Mouse (Mus musculus) heart, embryonic 13.5 days (tissue): Measurements from ENCODE around the gene Dlgap1. TPM values are rescaled to one million over a fixed set of nuclear protein-coding genes. Genes with fewer than 3 reads are reported as not detected.
A peak's percentile ranks its signal among the peaks of the same experiment; 100 is the strongest.

ENCODE experiments used
- ATAC-seq: fragments of 200-750 bp; cut with Nextera tagmentation; 2 replicates; pipeline ENCODE4 v1.8.0; 2017; ENCODE audit warnings: moderate TSS enrichment; ENCODE audit not compliant: insufficient number of reproducible peaks, low FRiP score, low TSS enrichment; ENCODE audit errors: extremely low read depth
- H3K27ac ChIP-seq: fragments of 300-500 bp; sonication (generic); replicated peaks from 2 replicates; pipeline ENCODE4 v1.5.1; 2015; ENCODE audit warnings: moderate library complexity, mild to moderate bottlenecking, inconsistent platforms
- H3K27me3 ChIP-seq: fragments of 300-500 bp; sonication (generic); replicated peaks from 2 replicates; pipeline ENCODE4 v1.6.1; 2015; ENCODE audit warnings: mild to moderate bottlenecking, inconsistent platforms
- H3K36me3 ChIP-seq: fragments of 300-500 bp; sonication (generic); 2 replicates; pipeline ENCODE4 v1.6.1; 2015; ENCODE audit warnings: mild to moderate bottlenecking, inconsistent platforms
- H3K4me1 ChIP-seq: fragments of 300-500 bp; sonication (generic); 2 replicates; pipeline ENCODE4 v1.6.1; 2015; ENCODE audit warnings: inconsistent platforms
- H3K4me2 ChIP-seq: fragments of 300-500 bp; sonication (generic); 2 replicates; pipeline ENCODE4 v1.6.1; 2015; ENCODE audit warnings: inconsistent platforms, mild to moderate bottlenecking, moderate library complexity
- H3K4me3 ChIP-seq: fragments of 300-500 bp; sonication (generic); 2 replicates; pipeline ENCODE4 v1.5.1; 2015; ENCODE audit warnings: moderate library complexity, mild to moderate bottlenecking, inconsistent platforms
- H3K9ac ChIP-seq: fragments of 300-500 bp; sonication (generic); 2 replicates; pipeline ENCODE4 v1.6.1; 2015; ENCODE audit warnings: inconsistent platforms, mild to moderate bottlenecking, moderate library complexity
- H3K9me3 ChIP-seq: fragments of 300-500 bp; sonication (generic); 2 replicates; pipeline ENCODE4 v1.6.1; 2016; ENCODE audit warnings: inconsistent platforms
- WGBS: fragments of 180-500 bp; shearing (Covaris S2); methylation state at CpG from one replicate; pipeline ENCODE4 v1.1.7; 2015; ENCODE audit warnings: mixed read lengths; 5-methylcytosine and 5-hydroxymethylcytosine counted together
- polyA plus RNA-seq: library from polyadenylated mRNA; unstranded; fragments of >200 nt; fragmentation: Nextera tagmentation; extraction: Ambion mirVana; gene quantifications from 2 replicates; pipeline ENCODE4 v1.2.1, GENCODE M21; 2015

Gene Dlgap1
- polyA plus RNA-seq, 1 experiment from 2014 or later: 0.40 TPM

DNA sequence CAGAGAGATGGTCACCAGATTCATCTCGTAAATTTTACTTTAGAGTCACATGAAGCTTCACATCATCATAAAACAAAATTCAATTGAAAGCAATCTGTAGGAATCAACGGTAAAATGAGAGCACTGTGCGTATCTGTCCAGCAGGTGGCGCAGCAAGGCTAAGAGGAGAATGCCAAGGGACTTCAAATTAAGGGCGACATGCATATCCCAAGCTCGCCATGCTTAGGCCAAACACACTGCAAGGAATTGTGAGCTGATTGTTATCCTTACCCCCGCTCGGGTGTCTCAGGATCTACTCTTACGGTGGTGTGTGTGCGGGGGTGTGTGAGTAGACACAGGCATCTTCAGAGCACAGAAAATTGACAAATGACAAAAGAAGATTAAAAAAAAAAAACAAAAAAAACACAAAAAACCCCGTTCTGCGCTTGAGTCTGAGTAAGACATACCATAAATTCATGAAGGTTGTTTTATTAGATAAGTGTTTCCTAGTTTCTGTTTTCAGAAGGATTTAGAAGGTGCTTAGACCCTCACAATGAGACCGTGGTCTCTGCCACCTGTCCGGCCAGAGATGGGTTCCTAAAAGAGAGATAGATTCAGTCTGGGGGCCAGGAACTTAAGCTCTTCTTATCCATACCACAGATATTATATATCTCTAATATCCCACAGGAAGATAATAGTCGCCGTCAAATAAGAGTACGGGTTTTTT is 461.0 kb downstream of the Dlgap1 start:
- Histone ChIP-seq H3K36me3 (no peaks in the 10 kb centered on the region), H3K27ac (no peak overlapping the region), H3K4me3 (peak overlapping the region; percentile 29), H3K4me1 (peaks cover 4% of the 10 kb centered on the region; the same call in 1 of the 2 replicates), H3K27me3 (no peaks in the 10 kb centered on the region), H3K4me2 (peak overlapping the region; percentile 60), H3K9ac (no peak overlapping the region), H3K9me3 (no peaks in the 10 kb centered on the region)
- no peak for ATAC-seq
- WGBS: 11% methylated on average over 17 of the region's 17 CpGs

DNA sequence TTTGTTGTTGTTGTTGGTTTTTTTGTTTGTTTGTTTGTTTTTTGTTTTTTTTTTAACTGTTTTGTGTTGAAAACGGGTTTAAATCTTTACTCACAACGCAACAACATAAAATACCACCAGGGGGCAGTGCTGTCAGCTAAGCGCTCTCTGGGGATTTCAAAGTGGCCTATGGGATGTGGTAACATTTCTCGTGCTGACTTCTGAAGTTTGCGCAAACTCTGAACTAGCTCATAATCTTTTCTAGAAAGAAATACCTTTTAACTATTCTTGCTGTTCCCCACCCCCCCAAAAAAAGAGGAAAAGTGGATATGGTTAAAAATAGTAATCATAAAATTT is 461.5 kb downstream of the Dlgap1 start:
- WGBS: 18% methylated on average over 5 of the region's 5 CpGs
- Histone ChIP-seq H3K9ac (no peak overlapping the region), H3K4me1 (peaks cover 4% of the 10 kb centered on the region; the same call in 1 of the 2 replicates), H3K27me3 (no peaks in the 10 kb centered on the region), H3K27ac (no peak overlapping the region), H3K4me2 (peak overlapping the region; percentile 60), H3K9me3 (no peaks in the 10 kb centered on the region), H3K4me3 (no peak overlapping the region), H3K36me3 (no peaks in the 10 kb centered on the region)
- ATAC-seq: no peak

DNA sequence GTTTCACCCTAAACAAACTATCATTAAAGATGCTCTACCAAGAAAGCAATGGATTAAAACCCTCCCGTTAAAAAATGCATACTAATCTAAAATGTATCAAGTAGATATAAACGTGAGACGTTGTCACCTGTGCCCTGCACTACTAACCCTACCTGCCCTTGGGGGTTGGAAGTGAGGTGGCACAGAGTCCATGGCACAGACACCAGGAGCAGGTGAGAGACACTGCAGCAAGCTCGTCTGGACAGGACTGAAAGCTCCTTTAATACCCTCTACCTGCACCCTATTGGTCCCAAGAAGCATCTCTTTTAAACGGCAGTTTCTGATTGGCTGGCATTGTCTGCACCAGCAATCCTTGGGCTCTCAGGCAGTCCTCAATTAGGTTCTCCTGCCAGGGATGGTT is 464.0 kb downstream of the Dlgap1 start:
- Histone ChIP-seq H3K9me3 (no peaks in the 10 kb centered on the region), H3K36me3 (no peaks in the 10 kb centered on the region), H3K4me3 (no peak overlapping the region), H3K4me1 (peaks cover 4% of the 10 kb centered on the region; the same call in 1 of the 2 replicates), H3K4me2 (no peak overlapping the region), H3K27ac (no peak overlapping the region), H3K9ac (no peak overlapping the region), H3K27me3 (no peaks in the 10 kb centered on the region)
- WGBS: 67% methylated on average over 5 of the region's 5 CpGs
- ATAC-seq: no peak

DNA sequence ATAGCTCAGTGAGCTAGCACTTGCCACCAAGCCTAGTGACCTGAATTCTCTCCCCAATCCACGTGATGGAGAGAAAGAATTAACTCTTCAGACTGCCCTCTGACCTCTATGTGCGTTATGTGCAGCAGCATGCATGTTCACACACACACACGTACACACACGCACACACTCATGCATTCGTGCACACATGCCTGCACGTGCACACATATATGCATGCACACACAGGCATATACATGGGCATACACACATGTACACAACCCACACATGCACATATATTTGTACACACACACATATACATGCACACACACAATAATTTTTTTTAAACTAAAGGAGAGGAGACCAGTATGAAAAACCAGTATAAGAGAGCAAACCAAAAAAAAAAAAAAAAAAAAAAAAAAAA is 465.7 kb downstream of the Dlgap1 start:
- WGBS: 82% methylated on average over 6 of the region's 6 CpGs

DNA sequence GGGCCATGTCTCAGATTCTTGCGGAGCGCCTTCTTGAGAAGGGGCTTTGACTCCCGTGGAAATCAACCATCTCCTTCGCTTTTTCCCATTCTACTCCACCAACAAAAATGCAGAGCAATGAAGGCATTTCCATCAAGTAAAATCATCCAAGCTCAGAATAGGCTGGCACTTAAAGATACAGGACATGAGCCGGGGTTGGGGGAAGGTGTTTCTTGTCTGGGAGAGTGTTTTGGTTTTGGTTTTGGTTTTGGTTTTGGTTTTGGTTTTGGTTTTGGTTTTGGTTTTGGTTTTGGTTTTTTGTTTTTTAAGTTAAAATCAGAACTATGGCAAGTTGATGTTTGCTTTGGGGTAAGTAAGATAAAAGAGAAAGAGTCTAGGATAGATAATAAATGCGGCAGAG is 466.7 kb downstream of the Dlgap1 start:
- Histone ChIP-seq H3K36me3 (no peaks in the 10 kb centered on the region), H3K27ac (no peak overlapping the region), H3K4me1 (no peaks in the 10 kb centered on the region), H3K27me3 (no peaks in the 10 kb centered on the region), H3K9ac (no peak overlapping the region), H3K4me2 (no peak overlapping the region), H3K9me3 (no peaks in the 10 kb centered on the region), H3K4me3 (no peak overlapping the region)
- 72% methylated on average over 6 of the region's 6 CpGs for WGBS
- ATAC-seq: no peak

More for the DNA sequence above, 465.7 kb downstream of the Dlgap1 start:
- Histone ChIP-seq H3K9me3 (no peaks in the 10 kb centered on the region), H3K9ac (no peak overlapping the region), H3K27me3 (no peaks in the 10 kb centered on the region), H3K36me3 (no peaks in the 10 kb centered on the region), H3K4me3 (no peak overlapping the region), H3K4me2 (no peak overlapping the region), H3K4me1 (peaks cover 4% of the 10 kb centered on the region; the same call in 1 of the 2 replicates), H3K27ac (no peak overlapping the region)
- no peak for ATAC-seq

DNA sequence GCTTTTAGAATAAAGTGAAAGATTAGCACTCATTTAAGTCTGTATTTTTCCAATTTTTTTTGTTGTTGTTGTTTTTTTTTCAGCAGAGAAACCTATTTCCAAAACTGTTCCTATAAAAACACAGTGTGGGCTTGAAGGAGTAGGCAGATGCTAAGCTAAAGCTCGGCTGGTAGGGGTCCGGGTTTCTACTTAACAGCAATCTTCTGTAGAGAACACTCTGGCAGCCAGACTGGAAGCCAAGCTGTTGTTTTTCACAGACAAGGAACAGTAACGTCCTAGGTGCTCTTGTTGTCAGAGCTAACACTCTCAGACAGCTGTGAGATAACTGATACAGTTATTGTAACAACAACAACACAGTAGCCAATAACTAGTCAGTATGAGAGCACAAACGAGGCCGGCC is 468.4 kb downstream of the Dlgap1 start:
- no peak overlapping the region for H3K27ac ChIP-seq
- ATAC-seq: no peak
- no peaks in the 10 kb centered on the region for H3K9me3 ChIP-seq
- no peaks in the 10 kb centered on the region for H3K4me1 ChIP-seq
- no peak overlapping the region for H3K4me3 ChIP-seq
- H3K9ac ChIP-seq: no peak overlapping the region
- H3K36me3 ChIP-seq: no peaks in the 10 kb centered on the region
- H3K27me3 ChIP-seq: no peaks in the 10 kb centered on the region
- 63% methylated on average over 5 of the region's 5 CpGs for WGBS
- no peak overlapping the region for H3K4me2 ChIP-seq

DNA sequence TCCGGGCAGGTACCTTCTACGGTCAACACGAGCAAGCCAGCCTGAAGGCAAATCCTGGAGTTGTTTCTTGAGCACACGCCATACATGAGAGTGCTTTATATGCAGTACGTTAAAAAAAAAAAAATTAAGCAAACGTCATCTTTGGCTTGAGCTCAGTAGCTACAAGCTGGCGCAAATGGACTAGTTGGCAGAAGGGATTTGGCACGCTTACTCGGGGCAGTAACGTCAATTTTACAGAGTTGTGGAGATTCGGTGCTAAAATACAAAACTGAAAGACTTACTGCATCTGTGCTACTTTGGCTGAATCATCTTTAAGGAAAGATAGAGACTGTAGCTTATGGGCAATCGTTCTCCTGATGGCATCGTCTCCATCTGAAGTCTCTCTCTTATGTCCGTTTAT is 474.1 kb downstream of the Dlgap1 start:
- no peaks in the 10 kb centered on the region for H3K36me3 ChIP-seq
- ATAC-seq: no peak
- no peak overlapping the region for H3K27ac ChIP-seq
- H3K9ac ChIP-seq: no peak overlapping the region
- H3K4me3 ChIP-seq: no peak overlapping the region
- no peaks in the 10 kb centered on the region for H3K9me3 ChIP-seq
- no peaks in the 10 kb centered on the region for H3K4me1 ChIP-seq
- 86% methylated on average over 14 of the region's 14 CpGs for WGBS
- no peak overlapping the region for H3K4me2 ChIP-seq
- no peaks in the 10 kb centered on the region for H3K27me3 ChIP-seq

DNA sequence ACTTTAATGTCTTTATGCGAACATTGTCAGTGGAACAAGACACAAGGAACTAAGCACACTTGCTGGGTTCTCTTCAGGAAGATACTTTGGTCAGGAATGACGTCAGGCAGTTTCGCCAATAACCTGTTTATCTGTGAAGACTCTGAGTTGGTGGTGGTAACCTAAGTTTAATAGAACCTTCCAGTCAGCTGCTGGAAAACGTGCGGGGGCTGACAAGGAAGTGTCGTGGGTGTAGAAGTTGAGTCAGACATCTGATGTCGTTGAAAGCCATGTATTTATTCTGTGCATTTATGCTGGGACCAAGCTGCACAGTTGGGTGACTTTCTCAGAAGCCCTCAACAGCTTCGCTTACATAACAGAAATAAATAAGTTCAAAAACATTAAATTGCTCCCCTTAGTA is 477.6 kb downstream of the Dlgap1 start:
- Histone ChIP-seq H3K27me3 (no peaks in the 10 kb centered on the region), H3K36me3 (no peaks in the 10 kb centered on the region), H3K9ac (no peak overlapping the region), H3K4me1 (no peaks in the 10 kb centered on the region), H3K27ac (no peak overlapping the region), H3K4me3 (no peak overlapping the region), H3K9me3 (no peaks in the 10 kb centered on the region), H3K4me2 (no peak overlapping the region)
- ATAC-seq: no peak
- 69% methylated on average over 8 of the region's 8 CpGs for WGBS

DNA sequence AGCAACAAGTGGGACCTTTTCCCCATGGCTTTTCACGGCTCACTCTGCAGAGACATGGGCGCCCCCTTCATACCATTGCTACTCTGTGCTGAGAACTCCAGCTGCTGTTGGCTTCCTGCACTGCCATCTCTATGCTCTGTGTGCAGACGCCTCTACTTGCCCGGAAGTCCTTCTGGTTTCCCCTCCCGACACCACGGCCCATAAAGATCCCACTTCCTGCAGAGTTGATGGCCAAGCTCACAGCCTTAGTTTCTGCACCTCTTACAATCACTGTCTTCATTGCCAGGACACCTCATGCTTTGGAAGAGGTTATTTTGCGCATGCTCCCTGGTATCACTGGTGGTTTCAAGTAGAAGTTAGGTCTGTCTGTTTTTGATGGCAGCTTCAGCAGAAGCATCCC is 486.2 kb downstream of the Dlgap1 start:
- no peak for ATAC-seq
- 80% methylated on average over 7 of the region's 7 CpGs for WGBS
- no peak overlapping the region for H3K4me3 ChIP-seq
- no peaks in the 10 kb centered on the region for H3K27me3 ChIP-seq
- no peak overlapping the region for H3K9ac ChIP-seq
- no peaks in the 10 kb centered on the region for H3K4me1 ChIP-seq
- no peak overlapping the region for H3K27ac ChIP-seq
- H3K4me2 ChIP-seq: no peak overlapping the region
- no peaks in the 10 kb centered on the region for H3K9me3 ChIP-seq
- no peaks in the 10 kb centered on the region for H3K36me3 ChIP-seq

DNA sequence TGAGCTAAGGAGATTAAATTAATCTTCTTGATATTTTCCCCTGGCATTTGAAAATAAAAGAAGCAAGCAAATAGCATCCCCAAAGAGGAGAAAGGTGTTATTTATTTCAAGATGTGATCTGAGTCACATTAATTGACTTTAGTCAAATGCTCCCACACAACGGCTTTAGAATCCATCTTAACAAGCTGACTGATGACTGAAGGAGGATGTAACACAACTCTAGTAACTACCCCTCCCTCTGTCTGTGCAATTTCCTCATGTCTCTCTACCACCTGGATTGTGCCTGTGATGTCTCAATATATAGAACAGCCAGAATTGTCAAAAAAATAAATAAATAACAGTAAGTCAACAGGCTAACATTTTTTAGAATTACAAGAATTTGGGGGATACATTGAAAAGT is 488.2 kb downstream of the Dlgap1 start:
- H3K27ac ChIP-seq: no peak overlapping the region
- no peaks in the 10 kb centered on the region for H3K27me3 ChIP-seq
- no peak for ATAC-seq
- H3K4me1 ChIP-seq: no peaks in the 10 kb centered on the region
- H3K9ac ChIP-seq: no peak overlapping the region
- no peaks in the 10 kb centered on the region for H3K9me3 ChIP-seq
- H3K4me3 ChIP-seq: no peak overlapping the region
- H3K4me2 ChIP-seq: no peak overlapping the region
- whole genome bisulfite sequencing: 78% methylated on average over 1 of the region's 1 CpGs
- no peaks in the 10 kb centered on the region for H3K36me3 ChIP-seq

DNA sequence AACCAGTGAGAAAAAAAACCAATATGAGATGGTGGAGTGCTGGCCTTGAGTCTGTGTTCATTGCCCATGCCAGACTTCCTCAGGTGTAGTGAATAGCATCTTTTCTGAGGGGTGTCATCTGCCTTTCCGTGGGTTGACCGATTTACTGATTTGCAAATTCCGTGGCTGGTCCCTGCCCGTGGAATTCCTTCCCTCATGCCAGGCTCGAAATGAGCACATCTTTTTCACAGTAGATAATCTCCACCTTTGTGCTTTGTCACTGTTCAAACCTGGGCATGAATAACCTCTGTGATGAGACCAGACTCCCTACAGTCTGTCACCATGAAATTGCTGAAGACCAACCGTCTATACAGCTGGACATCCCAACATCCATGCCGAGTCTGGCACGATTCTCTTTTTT is 493.4 kb downstream of the Dlgap1 start:
- Histone ChIP-seq H3K36me3 (no peaks in the 10 kb centered on the region), H3K4me3 (no peak overlapping the region), H3K4me1 (no peaks in the 10 kb centered on the region), H3K9me3 (no peaks in the 10 kb centered on the region), H3K4me2 (no peak overlapping the region), H3K27ac (no peak overlapping the region), H3K27me3 (no peaks in the 10 kb centered on the region), H3K9ac (no peak overlapping the region)
- 76% methylated on average over 8 of the region's 8 CpGs for WGBS
- no peak for ATAC-seq

DNA sequence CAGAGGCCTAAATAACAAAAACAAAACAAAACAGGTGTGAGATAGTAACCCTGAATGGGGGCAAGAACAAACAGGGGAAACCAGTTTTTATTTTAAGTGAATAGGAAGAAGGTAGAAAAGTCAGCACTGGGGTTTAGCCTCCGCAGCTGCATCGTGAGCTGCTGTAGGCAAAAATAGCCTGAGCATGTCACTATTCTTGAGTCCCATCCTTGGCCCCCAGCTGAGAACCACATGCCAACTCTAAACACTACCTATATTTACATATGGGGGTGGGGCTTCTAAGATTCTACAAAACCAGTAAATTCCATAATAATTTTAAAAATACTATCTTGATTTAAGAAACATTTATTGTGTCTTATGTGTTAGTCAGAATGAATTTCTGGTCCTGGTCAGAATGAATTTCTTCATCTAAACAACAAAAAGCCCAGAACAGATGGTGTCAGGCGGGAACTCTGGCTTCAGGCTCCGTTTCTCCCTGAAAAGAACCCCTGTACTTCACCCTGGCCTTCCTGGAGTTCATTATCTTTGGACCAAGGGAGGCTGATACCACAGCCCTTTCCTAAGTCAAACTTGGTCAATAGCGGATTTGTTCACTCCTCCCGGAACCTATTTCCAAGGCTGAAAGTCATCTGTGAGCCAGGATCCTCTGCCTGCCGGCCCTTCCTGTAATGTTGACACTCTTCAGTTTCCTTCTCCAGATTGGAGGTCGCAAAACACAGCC is 494.1 kb downstream of the Dlgap1 start:
- H3K36me3 ChIP-seq: no peaks in the 10 kb centered on the region
- 48% methylated on average over 8 of the region's 8 CpGs for WGBS
- no peaks in the 10 kb centered on the region for H3K4me1 ChIP-seq
- no peaks in the 10 kb centered on the region for H3K9me3 ChIP-seq
- no peak overlapping the region for H3K27ac ChIP-seq
- no peak for ATAC-seq
- no peaks in the 10 kb centered on the region for H3K27me3 ChIP-seq
- H3K4me2 ChIP-seq: no peak overlapping the region
- no peak overlapping the region for H3K4me3 ChIP-seq
- H3K9ac ChIP-seq: no peak overlapping the region
